Mouse (Mus musculus) lung, postnatal 0 days (tissue): ENCODE measurements at regions not wholly inside any gene's neighbourhood (a gene's known extent, or its start where the extent isn't known, plus 50 kb on each side); places are given as distances from the start of the nearest gene placed in this dataset.

ENCODE experiments used
- CTCF ChIP-seq: IDR thresholded peaks from 2 replicates; pipeline ENCODE4 v1.5.1; 2016; ENCODE audit warnings: antibody characterized with exemption, mild to moderate bottlenecking
- EP300 ChIP-seq: IDR thresholded peaks from 2 replicates; pipeline ENCODE4 v1.6.1; 2016; ENCODE audit warnings: antibody characterized with exemption, mild to moderate bottlenecking, control low read depth

DNA sequence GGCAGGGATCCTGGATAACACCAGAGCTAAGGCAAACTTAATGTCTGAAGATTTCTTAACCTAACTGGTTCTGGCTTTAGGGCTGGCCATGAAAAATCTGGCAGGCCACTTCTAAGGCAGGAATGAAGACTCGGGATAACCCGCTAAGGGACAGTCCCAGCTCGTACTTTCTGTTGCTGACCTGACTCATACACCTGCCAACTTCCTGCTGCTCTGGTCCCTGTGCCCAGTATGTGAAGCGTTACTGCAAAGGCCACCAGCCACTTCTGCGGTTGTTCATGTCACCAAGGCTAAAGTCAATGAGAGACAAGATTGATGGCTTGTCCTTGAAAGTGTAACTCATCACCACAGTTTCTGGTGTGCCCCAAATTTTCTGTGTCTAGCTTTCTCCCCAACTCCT lies 125.3 kb upstream of the Arid1b start:
- TF ChIP-seq EP300 (no peak), CTCF (no peak)
